ENCODE assay signal across 28 mouse cellular contexts in the genomic region with DNA sequence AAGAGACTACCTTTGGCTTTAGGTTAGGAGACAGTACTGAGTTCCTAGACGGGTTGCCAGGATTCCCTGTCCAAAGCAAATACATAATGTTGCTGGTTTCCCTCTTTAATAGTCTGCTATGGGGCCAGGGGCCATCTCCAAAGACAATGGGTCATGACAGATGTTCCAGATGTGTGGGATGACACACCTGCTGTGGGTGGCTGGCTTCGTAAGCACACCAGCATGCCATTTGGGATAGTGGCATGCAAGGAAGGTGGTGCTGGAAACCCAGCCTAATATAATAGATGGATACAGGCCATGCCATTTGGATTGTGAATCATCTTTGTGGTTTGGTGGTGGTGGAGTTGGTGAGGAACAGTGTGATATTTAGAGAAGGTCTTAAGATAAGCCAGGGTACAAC. TPM values are rescaled to one million over a fixed set of nuclear protein-coding genes. Genes with fewer than 3 reads are reported as not detected.
"Had no signal": no experiment of that assay in that cellular context is flagged by ENCODE, and none has a peak within 500 bp of the region (broad histone marks: within the 10 kb centered on the region; RNA-seq: fewer than 3 reads in every experiment).

No protein-coding gene starts in this region.

- H3K36me3 ChIP-seq: heart, embryonic 13.5 days; heart, embryonic 15.5 days; hindbrain, embryonic 10.5 days; hindbrain, embryonic 12.5 days; intestine, embryonic 15.5 days; kidney, embryonic 15.5 days; limb, embryonic 10.5 days; limb, embryonic 12.5 days; liver, embryonic 13.5 days; liver, embryonic 15.5 days had no signal

- H3K4me3 ChIP-seq: gastrocnemius, adult 2 months; heart, adult 2 months; heart, embryonic 13.5 days; heart, embryonic 15.5 days; hindbrain, embryonic 10.5 days; hindbrain, embryonic 12.5 days; intestine, embryonic 15.5 days; kidney, embryonic 15.5 days; limb, embryonic 10.5 days; limb, embryonic 12.5 days; liver, embryonic 13.5 days; liver, embryonic 15.5 days had no signal

- H3K27me3 ChIP-seq: heart, embryonic 13.5 days; heart, embryonic 15.5 days; hindbrain, embryonic 12.5 days; intestine, embryonic 15.5 days; kidney, embryonic 15.5 days; limb, embryonic 12.5 days; liver, embryonic 13.5 days; liver, embryonic 15.5 days had no signal

- DNase-seq: gastrocnemius, adult 2 months; gastrocnemius, postnatal 10 days; gastrocnemius, postnatal 25 days; heart, adult 11 months; heart, adult 2 months; heart, postnatal 4 days; kidney, adult 18-20 months; kidney, adult 8-10 months; kidney, postnatal 14 days; kidney, postnatal 36 days; layer of hippocampus, adult 9-11 months; layer of hippocampus, postnatal 36 days; liver; liver, embryonic 13.5 days had no signal

- H3K4me2 ChIP-seq: heart, embryonic 11.5 days; heart, embryonic 13.5 days; heart, embryonic 15.5 days; hindbrain, embryonic 12.5 days; hindbrain, embryonic 14.5 days; intestine, embryonic 15.5 days; kidney, embryonic 15.5 days; limb, embryonic 12.5 days; liver, embryonic 11.5 days; liver, embryonic 13.5 days; liver, embryonic 15.5 days had no signal

RNA-seq across cellular contexts. Expression of gene Cers3, which starts 14.1 kb away (rescaled TPM):
- total RNA-seq: gastrocnemius, adult 2 months; gastrocnemius, postnatal 10 days; gastrocnemius, postnatal 25 days had no signal
- polyA plus RNA-seq: inflammation-experienced regulatory T-cells, adult 6 months; large intestine, adult 2 months had no signal
